Mouse (Mus musculus): ENCODE data around the gene Nup133. TPM values are rescaled to one million over a fixed set of nuclear protein-coding genes. Genes with fewer than 3 reads are reported as not detected.

Gene Nup133
- total RNA-seq, 2 experiments from 2014 or later = 40.0 to 69.3 TPM

- ATAC-seq (replicated peaks; ENCODE audit: low FRiP score, poor library complexity, severe bottlenecking) = no peak
Measured at GRCm38 (mm10) chr8:123857361-123857760, 91.7 kb downstream of the Nup133 start.

GRCm38 (mm10) chr8:123854733-123855475 lies 94.2 kb downstream of the Nup133 start:
- no peak for ATAC-seq (replicated peaks; ENCODE audit: low FRiP score, poor library complexity, severe bottlenecking)

GRCm38 (mm10) chr8:123854252-123854651 lies 94.8 kb downstream of the Nup133 start:
- ATAC-seq (replicated peaks; ENCODE audit: low FRiP score, poor library complexity, severe bottlenecking) = no peak

GRCm38 (mm10) chr8:123851590-123851989 lies 97.5 kb downstream of the Nup133 start:
- ATAC-seq (replicated peaks; ENCODE audit: low FRiP score, poor library complexity, severe bottlenecking) = no peak

GRCm38 (mm10) chr8:123849352-123849751 lies 99.7 kb downstream of the Nup133 start:
- ATAC-seq (replicated peaks; ENCODE audit: low FRiP score, poor library complexity, severe bottlenecking) = no peak

- no peak for ATAC-seq (replicated peaks; ENCODE audit: low FRiP score, poor library complexity, severe bottlenecking)
Measured at GRCm38 (mm10) chr8:123847546-123847945, 101.5 kb downstream of the Nup133 start.

Other genes with a start within 250 kb of the Nup133 start
- gene Rab4a, start 143.3 kb downstream of the Nup133 start, total RNA-seq (2015; ENCODE audit: low replicate concordance) = 2.1 and 8.5 TPM in 2 replicates
- 1.7 and 2.6 TPM in 2 replicates for gene Rab4a, start 143.3 kb downstream of the Nup133 start, total RNA-seq (2017; ENCODE audit: low replicate concordance)
- gene Ccsap, start 89.1 kb downstream of the Nup133 start, total RNA-seq (2015; ENCODE audit: low replicate concordance) = 7.9 and 9.0 TPM in 2 replicates
- 9.8 and 11.9 TPM in 2 replicates for gene Ccsap, start 89.1 kb downstream of the Nup133 start, total RNA-seq (2017; ENCODE audit: low replicate concordance)
- gene Acta1, start 54.5 kb downstream of the Nup133 start, total RNA-seq (2015; ENCODE audit: low replicate concordance) = 1.9 and 5.4 TPM in 2 replicates
- 0.70 and 0.94 TPM in 2 replicates for gene Acta1, start 54.5 kb downstream of the Nup133 start, total RNA-seq (2017; ENCODE audit: low replicate concordance)
- 323 and 353 TPM in 2 replicates for gene Abcb10, start 33.9 kb upstream of the Nup133 start, total RNA-seq (2015; ENCODE audit: low replicate concordance)
- 448 and 511 TPM in 2 replicates for gene Abcb10, start 33.9 kb upstream of the Nup133 start, total RNA-seq (2017; ENCODE audit: low replicate concordance)
- 17.6 and 18.6 TPM in 2 replicates for gene Taf5l, start 72.1 kb upstream of the Nup133 start, total RNA-seq (2015; ENCODE audit: low replicate concordance)
- 16.5 and 24.8 TPM in 2 replicates for gene Taf5l, start 72.1 kb upstream of the Nup133 start, total RNA-seq (2017; ENCODE audit: low replicate concordance)
- gene Urb2, start 72.2 kb upstream of the Nup133 start, total RNA-seq (2015; ENCODE audit: low replicate concordance) = 4.6 and 9.4 TPM in 2 replicates
- gene Urb2, start 72.2 kb upstream of the Nup133 start, total RNA-seq (2017; ENCODE audit: low replicate concordance) = 4.6 and 5.0 TPM in 2 replicates